In the genomic region with DNA sequence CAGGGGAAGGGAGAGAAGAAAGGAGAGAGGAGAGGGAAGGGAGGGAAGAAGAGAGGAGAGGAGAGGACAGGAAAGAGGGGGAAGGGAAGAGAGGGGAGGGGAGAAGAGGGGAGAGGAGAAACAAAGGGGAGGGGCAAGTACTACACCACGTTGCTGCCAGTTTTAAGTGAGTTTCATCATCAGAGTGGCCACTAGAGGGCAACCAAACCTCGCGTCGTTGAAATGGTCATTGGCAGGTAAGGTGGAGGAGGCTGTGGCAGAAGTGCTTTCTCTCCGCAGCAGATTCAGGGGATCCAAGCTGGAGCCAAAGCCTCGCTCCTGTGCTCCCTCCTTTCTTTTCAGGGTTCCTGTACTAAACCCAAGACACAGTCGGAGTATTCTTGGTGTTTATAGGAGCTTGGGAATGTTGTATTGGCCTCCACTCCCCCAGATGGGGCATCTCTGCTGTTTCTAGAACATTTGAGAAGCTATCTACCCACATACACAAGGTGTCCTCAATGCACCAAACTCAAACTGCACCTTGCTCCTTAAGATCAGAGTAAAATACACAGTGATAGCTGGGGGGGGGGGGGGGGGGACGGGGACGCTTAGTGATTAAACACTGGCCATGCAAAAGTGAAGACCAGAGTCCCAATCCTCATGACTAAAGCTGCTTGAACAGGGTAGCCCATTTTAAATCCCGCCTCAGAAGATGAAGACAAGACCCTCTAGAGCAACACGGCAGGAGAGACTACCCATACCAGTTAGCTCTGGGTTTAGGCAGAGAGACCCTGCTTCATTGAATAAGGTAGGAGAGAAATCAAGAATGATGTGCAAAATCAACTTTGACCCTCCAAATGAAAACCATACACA, we compare ENCODE assay signal across 8 mouse cellular contexts. TPM values are rescaled to one million over a fixed set of nuclear protein-coding genes. Genes with fewer than 3 reads are reported as not detected.
DNase-seq lines count a peak whose midpoint lies in the region; ATAC-seq and TF ChIP-seq lines count a peak whose summit lies in the region.

No protein-coding gene starts in this region.

- no peak overlapping the region for H3K27ac ChIP-seq in bone marrow, adult 2 months (ENCODE audit: control insufficient read depth, insufficient read depth, low read depth, low read length, poor library complexity)
- no peak overlapping the region for H3K27ac ChIP-seq in embryonic facial prominence, embryonic 15.5 days (replicated peaks)
- no peak overlapping the region for H3K27ac ChIP-seq in limb, embryonic 13.5 days
- H3K27ac ChIP-seq in midbrain, embryonic 16.5 days (ENCODE audit: low read length), result no peak overlapping the region
- no peak overlapping the region for H3K27ac ChIP-seq in spleen, adult 2 months (ENCODE audit: insufficient read depth, low read length)

- peak overlapping the region; percentile 38 for H3K4me2 ChIP-seq in embryonic facial prominence, embryonic 15.5 days (replicated peaks)
- peak overlapping the region; percentile 49 for H3K4me2 ChIP-seq in limb, embryonic 13.5 days (replicated peaks)
- peak overlapping the region; percentile 42 for H3K4me2 ChIP-seq in midbrain, embryonic 16.5 days (ENCODE audit: low read length)

- peaks cover 1% of the 10 kb centered on the region; the same call in 1 of the 2 replicates for H3K4me1 ChIP-seq in bone marrow, adult 2 months (ENCODE audit: control insufficient read depth, insufficient read depth, low read length)
- peaks cover 13% of the 10 kb centered on the region; the same call in 1 of the 2 replicates for H3K4me1 ChIP-seq in embryonic facial prominence, embryonic 15.5 days
- H3K4me1 ChIP-seq in limb, embryonic 13.5 days, result peaks cover 5% of the 10 kb centered on the region; the same call in 1 of the 2 replicates
- no peaks in the 10 kb centered on the region for H3K4me1 ChIP-seq in midbrain, embryonic 16.5 days (ENCODE audit: control insufficient read depth, insufficient read depth, low read length)
- peaks cover 2% of the 10 kb centered on the region; the same call in 1 of the 2 replicates for H3K4me1 ChIP-seq in spleen, adult 2 months (ENCODE audit: control insufficient read depth, insufficient read depth, insufficient read length)

- H3K36me3 ChIP-seq in embryonic facial prominence, embryonic 15.5 days, result no peaks in the 10 kb centered on the region
- H3K36me3 ChIP-seq in limb, embryonic 13.5 days, result no peaks in the 10 kb centered on the region
- no peaks in the 10 kb centered on the region for H3K36me3 ChIP-seq in midbrain, embryonic 16.5 days (ENCODE audit: control insufficient read depth, insufficient read depth, low read length)
- H3K36me3 ChIP-seq in spleen, adult 2 months (ENCODE audit: control insufficient read depth, insufficient read depth, low read length), result no peaks in the 10 kb centered on the region

- DNase-seq in B cell, adult 2 months, result peak; percentile 87 to 89
- DNase-seq in heart, adult 9 months (ENCODE audit: low spot score in 2 of 2), result peak; percentile 62 to 78
- DNase-seq in kidney, adult 9 months, result peak; percentile 92
- DNase-seq in spleen, adult 2 months (ENCODE audit: low read depth in 1 of 2, low spot score in 2 of 2), result peak; percentile 83

- WGBS in bone marrow, adult 2 months, result 12% methylated on average over 11 of the region's 11 CpGs
- WGBS in embryonic facial prominence, embryonic 15.5 days, result 17% methylated on average over 11 of the region's 11 CpGs
- WGBS in limb, embryonic 13.5 days, result 10% methylated on average over 11 of the region's 11 CpGs
- 15% methylated on average over 10 of the region's 11 CpGs for WGBS in midbrain, embryonic 16.5 days
- WGBS in spleen, adult 2 months, result 17% methylated on average over 11 of the region's 11 CpGs

- no peaks in the 10 kb centered on the region for H3K9me3 ChIP-seq in embryonic facial prominence, embryonic 15.5 days (replicated peaks)
- no peaks in the 10 kb centered on the region for H3K9me3 ChIP-seq in limb, embryonic 13.5 days
- H3K9me3 ChIP-seq in midbrain, embryonic 16.5 days (replicated peaks; ENCODE audit: control insufficient read depth, low read length, poor library complexity, severe bottlenecking), result no peaks in the 10 kb centered on the region

- peak; percentile 88 for TF ChIP-seq CTCF in bone marrow, adult 2 months (IDR thresholded peaks at IDR 0.05; ENCODE audit: control insufficient read depth, insufficient read depth, low read length)
- TF ChIP-seq CTCF in spleen, adult 2 months (IDR thresholded peaks at IDR 0.05; ENCODE audit: extremely low read depth, insufficient read depth, insufficient read length, insufficient replicate concordance), result peak; percentile 83; the same call in 1 of the 2 replicates

- no peak overlapping the region for H3K4me3 ChIP-seq in bone marrow, adult 2 months (replicated peaks; ENCODE audit: control insufficient read depth, low read depth, low read length)
- H3K4me3 ChIP-seq in embryonic facial prominence, embryonic 15.5 days (replicated peaks), result peak overlapping the region; percentile 19; the same call in 1 of the 2 replicates
- no peak overlapping the region for H3K4me3 ChIP-seq in limb, embryonic 13.5 days
- H3K4me3 ChIP-seq in midbrain, embryonic 16.5 days (ENCODE audit: low read depth, low read length), result no peak overlapping the region
- H3K4me3 ChIP-seq in spleen, adult 2 months (ENCODE audit: extremely low read depth, insufficient read depth, insufficient read length), result no peak overlapping the region

- TF ChIP-seq POLR2A in bone marrow, adult 2 months (IDR thresholded peaks at IDR 0.05; ENCODE audit: borderline replicate concordance, control insufficient read depth, low read depth, low read length), result no peak
- TF ChIP-seq POLR2A in spleen, adult 2 months (IDR thresholded peaks at IDR 0.05; ENCODE audit: low read depth, low read length), result no peak

- ATAC-seq in embryonic facial prominence, embryonic 15.5 days (ENCODE audit: insufficient number of reproducible peaks, low FRiP score, low TSS enrichment, low read depth), result no peak
- ATAC-seq in limb, embryonic 13.5 days (ENCODE audit: low FRiP score, low read depth), result no peak; the same call in 1 of the 2 replicates
- ATAC-seq in midbrain, embryonic 16.5 days, result peak; percentile 84

- H3K9ac ChIP-seq in embryonic facial prominence, embryonic 15.5 days, result no peak overlapping the region
- no peak overlapping the region for H3K9ac ChIP-seq in limb, embryonic 13.5 days
- no peak overlapping the region for H3K9ac ChIP-seq in midbrain, embryonic 16.5 days (ENCODE audit: low read depth, low read length)

- no peaks in the 10 kb centered on the region; the same call in 1 of the 2 replicates for H3K27me3 ChIP-seq in embryonic facial prominence, embryonic 15.5 days
- H3K27me3 ChIP-seq in limb, embryonic 13.5 days, result peaks cover 10% of the 10 kb centered on the region
- H3K27me3 ChIP-seq in midbrain, embryonic 16.5 days (ENCODE audit: control insufficient read depth, insufficient read depth, low read depth, low read length), result peaks cover 4% of the 10 kb centered on the region; the same call in 1 of the 2 replicates
- H3K27me3 ChIP-seq in spleen, adult 2 months (ENCODE audit: control insufficient read depth, insufficient read depth, low read length), result no peaks in the 10 kb centered on the region

RNA-seq across cellular contexts. Expression of gene Plek2, which starts 11.7 kb away (rescaled TPM):
- polyA plus RNA-seq in bone marrow, adult 2 months (2011; ENCODE audit: insufficient read depth, insufficient read length, low replicate concordance, missing spikeins), result 4.1 and 6.2 TPM in 2 replicates
- 9.1 and 11.2 TPM in 2 replicates for polyA plus RNA-seq in embryonic facial prominence, embryonic 15.5 days (2015; fragmentation: Nextera tagmentation; extraction: Ambion mirVana)
- 2.8 TPM in 2 replicates for polyA plus RNA-seq in limb, embryonic 13.5 days (2015; fragmentation: Nextera tagmentation; extraction: Ambion mirVana)
- polyA plus RNA-seq in midbrain, embryonic 16.5 days (2015; fragmentation: Nextera tagmentation; extraction: Ambion mirVana), result 2.5 and 3.8 TPM in 2 replicates
- 0.54 and 0.94 TPM in 2 replicates for polyA plus RNA-seq in spleen, adult 2 months (2012; rRNA removed)

RNA-seq across cellular contexts. Expression of gene Eif2s1, which starts 56.8 kb away (rescaled TPM):
- polyA plus RNA-seq in bone marrow, adult 2 months (2011; ENCODE audit: insufficient read depth, insufficient read length, low replicate concordance, missing spikeins), result 18.7 and 43.2 TPM in 2 replicates
- 180 TPM in 2 replicates for polyA plus RNA-seq in embryonic facial prominence, embryonic 15.5 days (2015; fragmentation: Nextera tagmentation; extraction: Ambion mirVana)
- 214 and 218 TPM in 2 replicates for polyA plus RNA-seq in limb, embryonic 13.5 days (2015; fragmentation: Nextera tagmentation; extraction: Ambion mirVana)
- polyA plus RNA-seq in midbrain, embryonic 16.5 days (2015; fragmentation: Nextera tagmentation; extraction: Ambion mirVana), result 136 and 142 TPM in 2 replicates
- 5.2 and 6.0 TPM in 2 replicates for polyA plus RNA-seq in spleen, adult 2 months (2012; rRNA removed)

RNA-seq across cellular contexts. Expression of gene Atp6v1d, which starts 57.0 kb away (rescaled TPM):
- 50.6 and 79.5 TPM in 2 replicates for polyA plus RNA-seq in bone marrow, adult 2 months (2011; ENCODE audit: insufficient read depth, insufficient read length, low replicate concordance, missing spikeins)
- polyA plus RNA-seq in embryonic facial prominence, embryonic 15.5 days (2015; fragmentation: Nextera tagmentation; extraction: Ambion mirVana), result 68.1 and 71.0 TPM in 2 replicates
- 60.1 and 61.7 TPM in 2 replicates for polyA plus RNA-seq in limb, embryonic 13.5 days (2015; fragmentation: Nextera tagmentation; extraction: Ambion mirVana)
- polyA plus RNA-seq in midbrain, embryonic 16.5 days (2015; fragmentation: Nextera tagmentation; extraction: Ambion mirVana), result 134 and 147 TPM in 2 replicates
- 4.4 and 6.8 TPM in 2 replicates for polyA plus RNA-seq in spleen, adult 2 months (2012; rRNA removed)
